Mouse (Mus musculus) right cerebral cortex, postnatal 25 days (tissue): ENCODE measurements at regions not wholly inside any gene's neighbourhood (a gene's known extent, or its start where the extent isn't known, plus 50 kb on each side); places are given as distances from the start of the nearest gene placed in this dataset.

Experiments
- DNase-seq: peaks from one replicate; pipeline ENCODE4 v3.0.0; 2022

- DNase-seq = no peak
These were observed 315.4 kb upstream of the Dnajc24 start for GRCm38 (mm10) chr2:106318695-106319266.

GRCm38 (mm10) chr2:106346781-106347180 is 343.4 kb upstream of the Dnajc24 start:
- no peak for DNase-seq

- no peak for DNase-seq
These were observed 343.9 kb upstream of the Dnajc24 start for GRCm38 (mm10) chr2:106347249-106347648.

- no peak for DNase-seq
These were observed 337.5 kb upstream of the Mpped2 start for GRCm38 (mm10) chr2:106355565-106355964.

- DNase-seq = peak; percentile 50
These were observed 337.0 kb upstream of the Mpped2 start for GRCm38 (mm10) chr2:106355984-106356547.

GRCm38 (mm10) chr2:106368641-106369040 is 324.4 kb upstream of the Mpped2 start:
- DNase-seq = no peak

- no peak for DNase-seq
These were observed 309.4 kb upstream of the Mpped2 start for GRCm38 (mm10) chr2:106383415-106384285.

- DNase-seq = no peak
These were observed 308.8 kb upstream of the Mpped2 start for GRCm38 (mm10) chr2:106384286-106384595.

- no peak for DNase-seq
These were observed 308.2 kb upstream of the Mpped2 start for GRCm38 (mm10) chr2:106384842-106385241.

- DNase-seq = no peak
These were observed 280.9 kb upstream of the Mpped2 start for GRCm38 (mm10) chr2:106412158-106412557.

- DNase-seq = no peak
These were observed 277.5 kb upstream of the Mpped2 start for GRCm38 (mm10) chr2:106415474-106416019.

- no peak for DNase-seq
These were observed 274.9 kb upstream of the Mpped2 start for GRCm38 (mm10) chr2:106418181-106418580.

- DNase-seq = no peak
These were observed 268.1 kb upstream of the Mpped2 start for GRCm38 (mm10) chr2:106424974-106425373.

- no peak for DNase-seq
These were observed 267.6 kb upstream of the Mpped2 start for GRCm38 (mm10) chr2:106425451-106425881.

GRCm38 (mm10) chr2:106426010-106426409 is 267.1 kb upstream of the Mpped2 start:
- no peak for DNase-seq

GRCm38 (mm10) chr2:106427237-106427636 is 265.8 kb upstream of the Mpped2 start:
- DNase-seq = no peak

- DNase-seq = no peak
These were observed 264.2 kb upstream of the Mpped2 start for GRCm38 (mm10) chr2:106428909-106429308.

- peak; percentile 70 for DNase-seq
These were observed 261.9 kb upstream of the Mpped2 start for GRCm38 (mm10) chr2:106431141-106431540.

GRCm38 (mm10) chr2:106431637-106432199 is 261.4 kb upstream of the Mpped2 start:
- DNase-seq = no peak

- no peak for DNase-seq
These were observed 256.9 kb upstream of the Mpped2 start for GRCm38 (mm10) chr2:106436136-106436535.

- DNase-seq = no peak
These were observed 238.6 kb upstream of the Mpped2 start for GRCm38 (mm10) chr2:106454310-106454974.

GRCm38 (mm10) chr2:106455039-106455438 is 238.0 kb upstream of the Mpped2 start:
- no peak for DNase-seq

GRCm38 (mm10) chr2:106455972-106456371 is 237.1 kb upstream of the Mpped2 start:
- no peak for DNase-seq
